Mouse (Mus musculus) small intestine, adult 2 months (tissue): ENCODE measurements around the gene Emp3. TPM values are rescaled to one million over a fixed set of nuclear protein-coding genes. Genes with fewer than 3 reads are reported as not detected.

ENCODE experiments used
- H3K27ac ChIP-seq: fragments of 200-500 bp; 2 replicates; pipeline ENCODE4 v1.5.1; 2012; ENCODE audit warnings: low read depth, low read length, control low read depth, inconsistent platforms; ENCODE audit not compliant: insufficient read depth
- H3K27me3 ChIP-seq: fragments of 200-500 bp; 2 replicates; pipeline ENCODE4 v1.6.1; 2012; ENCODE audit warnings: mild to moderate bottlenecking, moderate library complexity, low read length, inconsistent platforms; ENCODE audit not compliant: control insufficient read depth, insufficient read depth
- H3K36me3 ChIP-seq: fragments of 200-500 bp; 2 replicates; pipeline ENCODE4 v1.6.1; 2012; ENCODE audit warnings: mild to moderate bottlenecking, low read length, control low read depth, inconsistent platforms; ENCODE audit not compliant: control insufficient read depth, insufficient read depth
- H3K4me1 ChIP-seq: fragments of 200-500 bp; 2 replicates; pipeline ENCODE4 v1.6.1; 2012; ENCODE audit warnings: low read length, inconsistent platforms, mixed read lengths; ENCODE audit not compliant: control insufficient read depth, insufficient read depth, insufficient read length
- H3K4me3 ChIP-seq: fragments of 200-500 bp; 2 replicates; pipeline ENCODE4 v1.5.1; 2012; ENCODE audit warnings: low read depth, mild to moderate bottlenecking, control low read depth, inconsistent platforms, low read length, moderate library complexity
- CTCF ChIP-seq: fragments of 200-500 bp; IDR thresholded peaks from 2 replicates; pipeline ENCODE4 v1.5.1; 2012; ENCODE audit warnings: low read depth, mild to moderate bottlenecking, control low read depth, inconsistent platforms, low read length, moderate library complexity, mixed read lengths; ENCODE audit not compliant: insufficient replicate concordance, insufficient read length; ENCODE audit errors: extremely low read depth
- POLR2A ChIP-seq: fragments of 200-500 bp; IDR thresholded peaks from 2 replicates; pipeline ENCODE4 v1.6.1; 2012; ENCODE audit warnings: low read depth, mild to moderate bottlenecking, control low read depth, inconsistent platforms, low read length, moderate library complexity
- WGBS: fragments of 180-500 bp; shearing (Covaris S2); methylation state at CpG from one replicate; pipeline ENCODE4 v1.1.7; 2018; 5-methylcytosine and 5-hydroxymethylcytosine counted together
- polyA plus RNA-seq: library from polyadenylated mRNA; depleted of rRNA; stranded (reverse); fragments of >200 nt; gene quantifications from 2 replicates; pipeline ENCODE4 v1.2.3, GENCODE M21; 2012; rRNA removed

Emp3 gene
- polyA plus RNA-seq, 1 experiment = 49.1 TPM

DNA sequence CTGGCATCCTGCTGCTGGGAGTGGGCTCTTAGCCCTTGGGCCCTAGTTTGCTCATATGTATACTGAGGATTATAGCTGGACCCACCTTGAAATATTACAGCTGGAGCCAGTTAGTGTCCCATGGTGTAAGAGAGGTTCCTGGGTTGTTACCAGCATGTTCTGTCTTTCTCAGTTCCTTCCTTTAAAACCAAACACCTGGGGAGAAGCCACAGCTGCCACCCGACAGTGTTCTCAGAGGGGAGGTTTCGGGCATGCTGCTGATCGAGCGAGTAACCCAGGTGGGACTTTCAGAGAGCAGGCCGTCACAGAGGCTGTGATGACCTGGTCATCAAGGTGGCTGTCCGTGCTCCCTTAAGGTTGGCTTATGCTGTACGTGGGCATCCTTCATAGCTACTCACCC, 44.3 kb downstream of the Emp3 start:
- WGBS = 94% methylated on average over 7 of the region's 7 CpGs
- Histone ChIP-seq H3K27ac (no peak overlapping the region), H3K4me3 (no peak overlapping the region), H3K27me3 (peaks cover 4% of the 10 kb centered on the region; the same call in 1 of the 2 replicates), H3K36me3 (peaks cover 66% of the 10 kb centered on the region), H3K4me1 (peaks cover 14% of the 10 kb centered on the region; the same call in 1 of the 2 replicates)
- no peak for TF ChIP-seq POLR2A
- no peak for TF ChIP-seq CTCF

DNA sequence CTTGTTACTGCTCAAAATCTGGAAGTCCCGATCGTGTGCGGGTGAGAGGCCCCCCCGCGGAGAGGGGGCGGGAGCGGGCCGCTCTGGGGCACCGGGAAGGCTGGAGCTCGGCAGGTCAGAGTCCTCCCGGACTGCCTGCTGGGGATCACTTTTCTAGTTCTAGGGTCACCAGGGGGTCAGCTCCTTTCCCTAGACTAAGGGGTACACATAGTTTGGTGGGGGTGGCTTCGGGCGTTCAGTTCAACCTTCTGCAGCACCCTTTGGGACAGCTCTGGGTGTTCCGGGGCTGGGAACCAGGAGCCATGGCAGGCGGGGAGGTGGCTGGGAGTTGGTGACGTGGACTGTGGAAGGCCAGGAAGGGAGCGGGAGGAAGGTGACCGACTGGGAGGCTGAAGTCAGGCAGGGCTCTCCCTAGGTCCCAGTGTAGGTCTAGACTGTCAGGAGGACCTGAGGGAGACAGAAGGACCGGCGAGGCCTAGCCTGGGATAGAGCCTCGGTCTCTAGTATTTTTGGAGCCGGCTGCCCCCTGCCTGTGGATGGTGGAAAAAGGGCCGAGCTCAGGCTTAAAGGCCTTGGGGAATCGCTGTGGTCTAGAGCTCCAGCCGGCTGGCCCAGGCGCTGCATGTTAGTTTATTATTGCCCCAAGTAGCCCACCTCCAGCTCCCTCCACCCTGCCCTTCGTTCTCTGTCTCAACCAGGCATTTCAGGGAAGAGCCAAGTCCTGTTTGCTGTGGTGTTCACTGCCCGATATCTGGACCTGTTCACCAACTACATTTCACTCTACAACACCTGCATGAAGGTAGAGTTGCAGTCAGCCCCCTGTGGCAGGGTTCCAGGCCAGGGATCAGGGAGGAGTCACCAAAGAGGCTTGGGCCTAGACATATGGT, 47.9 kb downstream of the Emp3 start:
- Histone ChIP-seq H3K27me3 (peaks cover 15% of the 10 kb centered on the region; the same call in 1 of the 2 replicates), H3K27ac (peak overlapping the region; percentile 85), H3K4me3 (peak overlapping the region; percentile 86), H3K36me3 (peaks cover 34% of the 10 kb centered on the region), H3K4me1 (peaks cover 24% of the 10 kb centered on the region)
- WGBS = 1% methylated on average over 28 of the region's 28 CpGs
- TF ChIP-seq POLR2A = no peak
- peak; percentile 42; the same call in 1 of the 2 replicates for TF ChIP-seq CTCF

DNA sequence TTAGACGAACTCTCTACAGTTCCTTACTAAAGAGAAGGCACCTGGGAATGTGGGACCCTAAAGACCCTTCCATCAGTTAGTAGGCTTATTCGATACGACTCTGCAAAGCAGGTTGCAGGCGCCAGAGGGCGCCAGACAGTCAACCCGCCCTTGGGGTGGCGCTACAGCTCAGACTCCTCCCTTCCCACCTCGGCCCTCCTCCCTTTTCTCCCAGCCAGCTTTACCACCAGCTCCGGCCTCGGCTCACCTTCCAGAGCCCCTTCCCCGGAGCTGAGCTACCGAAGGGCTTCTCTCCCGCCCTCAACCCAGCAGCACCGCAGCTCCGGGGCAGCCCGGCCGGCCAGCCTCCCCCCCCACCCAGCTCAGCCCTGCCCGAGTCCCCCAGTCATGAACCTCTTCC, 48.6 kb downstream of the Emp3 start, which contains the start of gene Kdelr1:
Gene Kdelr1, plus strand, starts transcription at position 149 of the 400 bp plus-strand sequence.
- Histone ChIP-seq H3K27ac (peak within 1 kb of the TSS; percentile 85), H3K36me3 (peaks cover 30% of the 10 kb centered on the region), H3K4me1 (peaks cover 29% of the 10 kb centered on the region), H3K27me3 (peaks cover 15% of the 10 kb centered on the region; the same call in 1 of the 2 replicates), H3K4me3 (peak within 1 kb of the TSS; percentile 86)
- TF ChIP-seq CTCF = peak; percentile 99
- peak; percentile 75; the same call in 1 of the 2 replicates for TF ChIP-seq POLR2A
- under 1% methylated on average over 18 of the region's 18 CpGs for WGBS

DNA sequence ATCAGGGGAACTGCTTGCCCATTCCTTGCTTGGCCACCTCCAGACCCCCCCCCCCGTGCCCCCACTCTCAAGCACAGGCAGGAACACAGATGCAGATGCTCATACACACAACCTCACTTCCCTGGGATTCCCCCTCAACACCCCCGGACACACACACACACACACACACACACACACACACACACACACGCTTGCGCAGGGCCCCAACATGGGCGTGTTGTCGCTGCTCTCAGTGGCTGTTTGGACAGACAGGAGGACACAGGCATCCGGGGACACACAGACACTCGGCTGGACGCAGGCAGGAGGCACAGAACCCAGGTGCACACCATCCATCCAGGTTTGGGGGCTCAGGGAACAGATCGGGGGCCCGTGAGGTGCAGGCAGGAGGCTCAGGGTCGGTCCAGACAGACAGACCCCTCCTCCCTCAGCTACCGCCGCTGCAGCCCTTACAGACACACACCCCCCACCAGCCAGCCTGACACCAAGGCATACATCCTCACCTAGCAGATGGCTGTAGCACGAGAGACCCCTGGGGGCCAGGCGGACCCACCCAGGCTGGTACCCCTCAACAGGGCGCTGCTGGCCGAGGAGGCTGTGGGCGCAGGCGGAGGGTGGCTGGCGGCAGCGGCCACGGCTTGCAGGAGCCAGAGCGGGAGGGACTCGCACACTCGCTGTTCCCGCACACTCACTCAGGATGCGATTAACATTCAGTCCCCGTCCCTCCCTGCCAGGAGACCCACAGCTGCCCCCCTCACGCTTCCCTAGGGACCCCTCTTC, 50.7 kb downstream of the Emp3 start:
- no peak for TF ChIP-seq CTCF
- TF ChIP-seq POLR2A = no peak
- WGBS = 14% methylated on average over 30 of the region's 30 CpGs
- H3K4me1 ChIP-seq = peaks cover 36% of the 10 kb centered on the region

DNA sequence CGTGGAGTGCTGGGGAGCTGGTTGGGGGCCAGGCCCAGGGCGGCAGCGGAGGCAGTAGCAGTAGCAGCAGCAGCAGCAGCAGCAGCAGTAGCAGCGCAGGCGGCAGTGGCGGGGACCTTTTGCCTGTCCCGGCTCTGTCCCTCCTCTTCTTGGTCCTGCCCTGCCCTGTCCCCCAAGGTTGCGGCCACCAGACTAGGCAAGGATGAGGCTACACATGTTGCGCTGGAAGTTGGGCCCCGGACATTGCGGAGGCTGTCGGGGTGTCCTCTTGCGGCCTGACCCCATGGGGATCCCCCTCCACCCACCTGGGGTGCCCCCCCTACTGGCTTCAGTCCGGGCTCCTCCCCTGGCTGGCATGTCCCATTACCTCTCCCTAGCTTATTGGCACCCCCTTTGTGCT, 51.4 kb downstream of the Emp3 start:
- Histone ChIP-seq H3K4me1 (peaks cover 33% of the 10 kb centered on the region), H3K27me3 (peaks cover 15% of the 10 kb centered on the region; the same call in 1 of the 2 replicates), H3K27ac (no peak overlapping the region), H3K36me3 (peaks cover 8% of the 10 kb centered on the region), H3K4me3 (no peak overlapping the region)
- no peak for TF ChIP-seq CTCF
- no peak for TF ChIP-seq POLR2A
- 46% methylated on average over 11 of the region's 14 CpGs for WGBS

More for the DNA sequence above, 50.7 kb downstream of the Emp3 start:
- Histone ChIP-seq H3K27ac (no peak overlapping the region), H3K27me3 (peaks cover 15% of the 10 kb centered on the region; the same call in 1 of the 2 replicates), H3K36me3 (peaks cover 12% of the 10 kb centered on the region), H3K4me3 (no peak overlapping the region)

DNA sequence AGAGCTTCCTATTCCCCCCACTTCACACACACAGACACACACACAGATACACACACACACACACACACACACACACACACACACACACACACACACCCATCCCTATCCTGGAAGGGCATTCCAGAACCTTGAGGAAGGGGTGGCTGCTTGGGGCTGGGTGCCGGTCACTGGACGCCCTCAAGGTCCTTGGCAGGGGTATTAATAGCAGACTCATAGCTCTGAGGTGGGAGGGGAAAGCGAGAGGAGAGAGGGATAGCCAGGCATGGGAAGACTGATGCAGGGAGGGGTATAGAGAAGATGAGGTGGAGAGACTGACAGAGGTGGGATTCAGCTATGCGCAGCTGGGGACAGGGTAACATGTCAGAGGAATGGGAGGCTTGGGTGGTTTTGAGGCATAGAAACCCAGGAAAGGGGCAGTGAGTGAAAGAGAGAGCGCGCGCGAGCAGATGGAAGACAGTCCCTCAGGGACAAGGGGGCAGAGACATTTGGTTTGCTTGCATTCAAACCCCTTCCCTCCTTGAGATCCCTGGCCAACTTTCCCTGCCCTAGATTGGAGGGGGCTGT, 52.0 kb downstream of the Emp3 start:
- 67% methylated on average over 8 of the region's 8 CpGs for WGBS

More for the DNA sequence above, 52.0 kb downstream of the Emp3 start:
- Histone ChIP-seq H3K36me3 (peaks cover 2% of the 10 kb centered on the region), H3K27ac (no peak overlapping the region), H3K27me3 (peaks cover 15% of the 10 kb centered on the region; the same call in 1 of the 2 replicates), H3K4me1 (peaks cover 28% of the 10 kb centered on the region), H3K4me3 (no peak overlapping the region)
- TF ChIP-seq CTCF (no peak), POLR2A (no peak)

Other genes starting within 250 kb of the Emp3 start
- 0.39 and 0.47 TPM in 2 replicates for gene Ntn5, start 237.4 kb downstream of the Emp3 start, polyA plus RNA-seq
- 0.14 and 0.22 TPM in 2 replicates for gene Sec1, start 227.0 kb downstream of the Emp3 start, polyA plus RNA-seq
- gene Car11, start 221.6 kb downstream of the Emp3 start, polyA plus RNA-seq = 2.1 and 2.3 TPM in 2 replicates
- 8.9 and 13.1 TPM in 2 replicates for gene Dbp, start 216.3 kb downstream of the Emp3 start, polyA plus RNA-seq
- 820 and 1,370 TPM in 2 replicates for gene Rpl18, start 205.9 kb downstream of the Emp3 start, polyA plus RNA-seq
- gene Sphk2, start 203.4 kb downstream of the Emp3 start, polyA plus RNA-seq = 87.3 and 164 TPM in 2 replicates
- 64.5 and 102 TPM in 2 replicates for gene Fam83e, start 200.2 kb downstream of the Emp3 start, polyA plus RNA-seq
- gene Spaca4, start 195.6 kb downstream of the Emp3 start, polyA plus RNA-seq = 0.20 and 0.38 TPM in 2 replicates
- 1.9 and 2.1 TPM in 2 replicates for gene Lmtk3, start 137.7 kb downstream of the Emp3 start, polyA plus RNA-seq
- gene Sult2b1, start 136.7 kb downstream of the Emp3 start, polyA plus RNA-seq = 139 and 454 TPM in 2 replicates
- gene Cyth2, start 106.8 kb downstream of the Emp3 start, polyA plus RNA-seq = 19.2 and 51.4 TPM in 2 replicates
- gene Kcnj14, start 96.6 kb downstream of the Emp3 start, polyA plus RNA-seq = 0.08 and 0.28 TPM in 2 replicates
- 8.5 and 10.1 TPM in 2 replicates for gene Grwd1, start 90.5 kb downstream of the Emp3 start, polyA plus RNA-seq
- 178 and 333 TPM in 2 replicates for gene Kdelr1, start 48.6 kb downstream of the Emp3 start, polyA plus RNA-seq
- gene Grin2d, start 43.0 kb downstream of the Emp3 start, polyA plus RNA-seq = 5.5 and 10.4 TPM in 2 replicates
- gene Syngr4, start 24.7 kb downstream of the Emp3 start, polyA plus RNA-seq = 0.41 TPM in 1 of 2 replicates, not detected in the other
- 30.9 and 46.4 TPM in 2 replicates for gene Tmem143, start 24.5 kb downstream of the Emp3 start, polyA plus RNA-seq
- gene Ccdc114, start 2.7 kb upstream of the Emp3 start, polyA plus RNA-seq = 8.0 and 8.9 TPM in 2 replicates
- gene Abcc6, start 108.9 kb upstream of the Emp3 start, polyA plus RNA-seq = 7.4 and 25.5 TPM in 2 replicates
- gene Nomo1, start 112.3 kb upstream of the Emp3 start, polyA plus RNA-seq = 25.1 and 53.1 TPM in 2 replicates
- 0.67 and 0.96 TPM in 2 replicates for gene Kcnj11, start 179.4 kb upstream of the Emp3 start, polyA plus RNA-seq